Mouse (Mus musculus): ENCODE measurements around the gene Pip5kl1. TPM values are rescaled to one million over a fixed set of nuclear protein-coding genes. Genes with fewer than 3 reads are reported as not detected.

Pip5kl1 gene
- polyA plus RNA-seq, 1 experiment from 2014 or later = not detected

GRCm38 (mm10) chr2:32534733-32535471 lies 39.7 kb upstream of the Pip5kl1 start, which contains the start of gene Fam102a:
TSS of gene Fam102a (plus strand) at chr2:32535332.
- H3K4me3 ChIP-seq (ENCODE audit: control insufficient read depth in 1 of 2, insufficient read depth in 1 of 2, low read depth in 1 of 2, low read length in 2 of 2) = peak within 1 kb of the TSS; percentile 63 to 80
- peak within 1 kb of the TSS; percentile 80 for H3K4me2 ChIP-seq (ENCODE audit: low read length)
- H3K27me3 ChIP-seq (ENCODE audit: control insufficient read depth, insufficient read depth, low read length) = no peaks in the 10 kb centered on the region
- WGBS = under 1% methylated on average over 66 of the region's 67 CpGs
- peak; percentile 96 for ATAC-seq (ENCODE audit: insufficient number of reproducible peaks, insufficient read depth, low FRiP score, low read depth)
- peaks cover 36 to 45% of the 10 kb centered on the region in 2 experiments for H3K4me1 ChIP-seq (ENCODE audit: control insufficient read depth in 2 of 2, insufficient read depth in 2 of 2, low read length in 2 of 2)
- no peaks in the 10 kb centered on the region for H3K9me3 ChIP-seq (ENCODE audit: control insufficient read depth, low read length)
- peak within 1 kb of the TSS; percentile 88 to 94 for H3K27ac ChIP-seq (replicated peaks in 1 of 2; ENCODE audit: control insufficient read depth in 1 of 2, insufficient read depth in 1 of 2, low read depth in 2 of 2, low read length in 2 of 2)
- no peaks in the 10 kb centered on the region for H3K36me3 ChIP-seq (ENCODE audit: control insufficient read depth, insufficient read depth, low read length)
- H3K9ac ChIP-seq (ENCODE audit: low read length) = peak within 1 kb of the TSS; percentile 87

- Histone ChIP-seq H3K36me3 (ENCODE audit: control insufficient read depth, insufficient read depth, low read length) (no peaks in the 10 kb centered on the region), H3K9me3 (ENCODE audit: control insufficient read depth, low read length) (no peaks in the 10 kb centered on the region), H3K4me3 (ENCODE audit: control insufficient read depth in 1 of 2, insufficient read depth in 1 of 2, low read depth in 1 of 2, low read length in 2 of 2) (peak overlapping the region; percentile 62 to 80), H3K27me3 (ENCODE audit: control insufficient read depth, insufficient read depth, low read length) (no peaks in the 10 kb centered on the region), H3K27ac (replicated peaks in 1 of 2; ENCODE audit: control insufficient read depth in 1 of 2, insufficient read depth in 1 of 2, low read depth in 2 of 2, low read length in 2 of 2) (peak overlapping the region; percentile 58 to 88), H3K4me2 (ENCODE audit: low read length) (peak overlapping the region; percentile 80), H3K9ac (ENCODE audit: low read length) (peak overlapping the region; percentile 87), H3K4me1 (ENCODE audit: control insufficient read depth in 2 of 2, insufficient read depth in 2 of 2, low read length in 2 of 2) (peaks cover 36 to 48% of the 10 kb centered on the region in 2 experiments)
- under 1% methylated on average over 53 of the region's 56 CpGs for WGBS
- ATAC-seq (ENCODE audit: insufficient number of reproducible peaks, insufficient read depth, low FRiP score, low read depth) = no peak; the same call in 1 of the 2 replicates
Observed at GRCm38 (mm10) chr2:32535501-32535991, 39.1 kb upstream of the Pip5kl1 start.

- peak overlapping the region; percentile 84 to 88 for H3K27ac ChIP-seq (replicated peaks in 1 of 2; ENCODE audit: control insufficient read depth in 1 of 2, insufficient read depth in 1 of 2, low read depth in 2 of 2, low read length in 2 of 2)
- H3K4me3 ChIP-seq (ENCODE audit: control insufficient read depth in 1 of 2, insufficient read depth in 1 of 2, low read depth in 1 of 2, low read length in 2 of 2) = peak overlapping the region; percentile 62 to 80
- H3K4me1 ChIP-seq (ENCODE audit: control insufficient read depth in 2 of 2, insufficient read depth in 2 of 2, low read length in 2 of 2) = peaks cover 36 to 49% of the 10 kb centered on the region in 2 experiments
- no peaks in the 10 kb centered on the region for H3K36me3 ChIP-seq (ENCODE audit: control insufficient read depth, insufficient read depth, low read length)
- no peaks in the 10 kb centered on the region for H3K9me3 ChIP-seq (ENCODE audit: control insufficient read depth, low read length)
- ATAC-seq (ENCODE audit: insufficient number of reproducible peaks, insufficient read depth, low FRiP score, low read depth) = no peak
- no peaks in the 10 kb centered on the region for H3K27me3 ChIP-seq (ENCODE audit: control insufficient read depth, insufficient read depth, low read length)
- H3K4me2 ChIP-seq (ENCODE audit: low read length) = peak overlapping the region; percentile 80
- peak overlapping the region; percentile 87 for H3K9ac ChIP-seq (ENCODE audit: low read length)
- 3% methylated on average over 14 of the region's 14 CpGs for WGBS
Observed at GRCm38 (mm10) chr2:32536086-32536633, 38.4 kb upstream of the Pip5kl1 start.

GRCm38 (mm10) chr2:32536634-32537359 lies 37.8 kb upstream of the Pip5kl1 start:
- H3K27ac ChIP-seq (replicated peaks in 1 of 2; ENCODE audit: control insufficient read depth in 1 of 2, insufficient read depth in 1 of 2, low read depth in 2 of 2, low read length in 2 of 2) = peak overlapping the region; percentile 84 to 88
- ATAC-seq (ENCODE audit: insufficient number of reproducible peaks, insufficient read depth, low FRiP score, low read depth) = no peak
- peak overlapping the region; percentile 87 for H3K9ac ChIP-seq (ENCODE audit: low read length)
- H3K27me3 ChIP-seq (ENCODE audit: control insufficient read depth, insufficient read depth, low read length) = no peaks in the 10 kb centered on the region
- WGBS = 7% methylated on average over 11 of the region's 11 CpGs
- no peaks in the 10 kb centered on the region for H3K9me3 ChIP-seq (ENCODE audit: control insufficient read depth, low read length)
- H3K4me1 ChIP-seq (ENCODE audit: control insufficient read depth in 2 of 2, insufficient read depth in 2 of 2, low read length in 2 of 2) = peaks cover 36 to 52% of the 10 kb centered on the region in 2 experiments
- peak overlapping the region; percentile 80 for H3K4me2 ChIP-seq (ENCODE audit: low read length)
- no peaks in the 10 kb centered on the region for H3K36me3 ChIP-seq (ENCODE audit: control insufficient read depth, insufficient read depth, low read length)
- peak overlapping the region; percentile 62 to 80 for H3K4me3 ChIP-seq (ENCODE audit: control insufficient read depth in 1 of 2, insufficient read depth in 1 of 2, low read depth in 1 of 2, low read length in 2 of 2)

GRCm38 (mm10) chr2:32537360-32537905 lies 37.2 kb upstream of the Pip5kl1 start:
- no peaks in the 10 kb centered on the region for H3K36me3 ChIP-seq (ENCODE audit: control insufficient read depth, insufficient read depth, low read length)
- H3K9ac ChIP-seq (ENCODE audit: low read length) = peak overlapping the region; percentile 87
- no peaks in the 10 kb centered on the region for H3K9me3 ChIP-seq (ENCODE audit: control insufficient read depth, low read length)
- H3K4me2 ChIP-seq (ENCODE audit: low read length) = peak overlapping the region; percentile 80
- 8% methylated on average over 9 of the region's 9 CpGs for WGBS
- H3K27ac ChIP-seq (replicated peaks in 1 of 2; ENCODE audit: control insufficient read depth in 1 of 2, insufficient read depth in 1 of 2, low read depth in 2 of 2, low read length in 2 of 2) = peak overlapping the region; percentile 84 to 88
- ATAC-seq (ENCODE audit: insufficient number of reproducible peaks, insufficient read depth, low FRiP score, low read depth) = 0 out of 2 replicates have a peak, but pooled peaks have one; percentile 7
- peaks cover 36 to 52% of the 10 kb centered on the region in 2 experiments for H3K4me1 ChIP-seq (ENCODE audit: control insufficient read depth in 2 of 2, insufficient read depth in 2 of 2, low read length in 2 of 2)
- no peaks in the 10 kb centered on the region for H3K27me3 ChIP-seq (ENCODE audit: control insufficient read depth, insufficient read depth, low read length)
- H3K4me3 ChIP-seq (ENCODE audit: control insufficient read depth in 1 of 2, insufficient read depth in 1 of 2, low read depth in 1 of 2, low read length in 2 of 2) = peak overlapping the region; percentile 62 to 80

GRCm38 (mm10) chr2:32537941-32538340 lies 36.7 kb upstream of the Pip5kl1 start:
- Histone ChIP-seq H3K4me1 (ENCODE audit: control insufficient read depth in 2 of 2, insufficient read depth in 2 of 2, low read length in 2 of 2) (peaks cover 37 to 54% of the 10 kb centered on the region in 2 experiments), H3K27ac (replicated peaks in 1 of 2; ENCODE audit: control insufficient read depth in 1 of 2, insufficient read depth in 1 of 2, low read depth in 2 of 2, low read length in 2 of 2) (peak overlapping the region; percentile 84 to 88; a peak in 3 of 4 replicates), H3K9me3 (ENCODE audit: control insufficient read depth, low read length) (no peaks in the 10 kb centered on the region), H3K36me3 (ENCODE audit: control insufficient read depth, insufficient read depth, low read length) (no peaks in the 10 kb centered on the region), H3K9ac (ENCODE audit: low read length) (peak overlapping the region; percentile 87), H3K4me3 (ENCODE audit: control insufficient read depth in 1 of 2, insufficient read depth in 1 of 2, low read depth in 1 of 2, low read length in 2 of 2) (peak overlapping the region; percentile 62 to 80; a peak in 2 of 4 replicates), H3K4me2 (ENCODE audit: low read length) (peak overlapping the region; percentile 80), H3K27me3 (ENCODE audit: control insufficient read depth, insufficient read depth, low read length) (no peaks in the 10 kb centered on the region)
- 73% methylated on average over 5 of the region's 5 CpGs for WGBS
- ATAC-seq (ENCODE audit: insufficient number of reproducible peaks, insufficient read depth, low FRiP score, low read depth) = no peak

- Histone ChIP-seq H3K36me3 (ENCODE audit: control insufficient read depth, insufficient read depth, low read length) (no peaks in the 10 kb centered on the region), H3K9ac (ENCODE audit: low read length) (peak overlapping the region; percentile 87; the same call in 1 of the 2 replicates), H3K4me3 (ENCODE audit: control insufficient read depth in 1 of 2, insufficient read depth in 1 of 2, low read depth in 1 of 2, low read length in 2 of 2) (no peak overlapping the region), H3K27me3 (ENCODE audit: control insufficient read depth, insufficient read depth, low read length) (no peaks in the 10 kb centered on the region), H3K4me1 (ENCODE audit: control insufficient read depth in 2 of 2, insufficient read depth in 2 of 2, low read length in 2 of 2) (peaks cover 39 to 59% of the 10 kb centered on the region in 2 experiments), H3K27ac (replicated peaks in 1 of 2; ENCODE audit: control insufficient read depth in 1 of 2, insufficient read depth in 1 of 2, low read depth in 2 of 2, low read length in 2 of 2) (no peak overlapping the region), H3K4me2 (ENCODE audit: low read length) (0 out of 2 replicates have a peak overlapping the region, but pooled peaks have one; percentile 80), H3K9me3 (ENCODE audit: control insufficient read depth, low read length) (no peaks in the 10 kb centered on the region)
- no peak for ATAC-seq (ENCODE audit: insufficient number of reproducible peaks, insufficient read depth, low FRiP score, low read depth)
- 67% methylated on average over 4 of the region's 4 CpGs for WGBS
Observed at GRCm38 (mm10) chr2:32538461-32538860, 36.1 kb upstream of the Pip5kl1 start.

Measured in heart, embryonic 14.5 days (tissue).